Mouse (Mus musculus): Measurements from ENCODE around the gene Gm49384.

Gm49384 gene

GRCm38 (mm10) chr12:69207926-69208325 lies 3.9 kb upstream of the Gm49384 start:
- no peak for DNase-seq (ENCODE audit: low read depth in 1 of 2, low spot score in 2 of 2)

GRCm38 (mm10) chr12:69207396-69207795 lies 3.3 kb upstream of the Gm49384 start:
- no peak for DNase-seq (ENCODE audit: low read depth in 1 of 2, low spot score in 2 of 2)

- no peak for DNase-seq (ENCODE audit: low read depth in 1 of 2, low spot score in 2 of 2)
These were observed 5.1 kb downstream of the Gm49384 start for GRCm38 (mm10) chr12:69198985-69199384.

- DNase-seq (ENCODE audit: low read depth in 1 of 2, low spot score in 2 of 2), result no peak
These were observed 5.9 kb downstream of the Gm49384 start, which contains the start of gene Dnaaf2 for GRCm38 (mm10) chr12:69198164-69198535. Gene Dnaaf2 (minus strand): TSS chr12:69198429.

GRCm38 (mm10) chr12:69197378-69198163 lies 6.5 kb downstream of the Gm49384 start:
- peak in 1 of 2 experiments; percentile 41 for DNase-seq (ENCODE audit: low read depth in 1 of 2, low spot score in 2 of 2)

- DNase-seq (ENCODE audit: low read depth in 1 of 2, low spot score in 2 of 2), result peak in 1 of 2 experiments; percentile 34
These were observed 7.4 kb downstream of the Gm49384 start, which contains the start of gene Gm49383 for GRCm38 (mm10) chr12:69196444-69197377. Gene Gm49383 (minus strand): TSS chr12:69197104.

GRCm38 (mm10) chr12:69192637-69193036 lies 11.4 kb downstream of the Gm49384 start:
- DNase-seq (ENCODE audit: low read depth in 1 of 2, low spot score in 2 of 2), result no peak

- no peak for DNase-seq (ENCODE audit: low read depth in 1 of 2, low spot score in 2 of 2)
These were observed 12.7 kb downstream of the Gm49384 start for GRCm38 (mm10) chr12:69191396-69191795.

- no peak for DNase-seq (ENCODE audit: low read depth in 1 of 2, low spot score in 2 of 2)
These were observed 13.5 kb downstream of the Gm49384 start for GRCm38 (mm10) chr12:69190522-69190921.

DNA sequence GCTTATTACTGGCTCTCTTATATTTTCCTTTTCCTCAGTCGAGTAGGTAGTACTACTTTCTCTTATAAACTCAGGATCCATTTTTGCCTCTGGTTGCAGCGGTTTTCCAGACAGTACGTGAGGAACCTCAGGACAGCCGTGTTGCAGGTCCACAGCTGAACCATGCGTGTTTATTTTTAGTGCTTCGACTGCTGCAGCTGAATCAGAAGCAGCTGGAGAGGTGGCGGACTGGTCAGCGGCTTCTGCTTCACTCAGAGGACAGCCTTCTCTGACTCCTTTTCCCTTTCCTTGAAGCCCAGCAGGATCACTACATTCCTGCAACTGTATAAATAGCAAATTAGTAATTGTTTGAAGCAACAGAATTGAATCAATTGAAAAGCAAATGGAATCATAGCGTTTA lies 14.0 kb downstream of the Gm49384 start:
- DNase-seq (ENCODE audit: low read depth in 1 of 2, low spot score in 2 of 2), result no peak

DNA sequence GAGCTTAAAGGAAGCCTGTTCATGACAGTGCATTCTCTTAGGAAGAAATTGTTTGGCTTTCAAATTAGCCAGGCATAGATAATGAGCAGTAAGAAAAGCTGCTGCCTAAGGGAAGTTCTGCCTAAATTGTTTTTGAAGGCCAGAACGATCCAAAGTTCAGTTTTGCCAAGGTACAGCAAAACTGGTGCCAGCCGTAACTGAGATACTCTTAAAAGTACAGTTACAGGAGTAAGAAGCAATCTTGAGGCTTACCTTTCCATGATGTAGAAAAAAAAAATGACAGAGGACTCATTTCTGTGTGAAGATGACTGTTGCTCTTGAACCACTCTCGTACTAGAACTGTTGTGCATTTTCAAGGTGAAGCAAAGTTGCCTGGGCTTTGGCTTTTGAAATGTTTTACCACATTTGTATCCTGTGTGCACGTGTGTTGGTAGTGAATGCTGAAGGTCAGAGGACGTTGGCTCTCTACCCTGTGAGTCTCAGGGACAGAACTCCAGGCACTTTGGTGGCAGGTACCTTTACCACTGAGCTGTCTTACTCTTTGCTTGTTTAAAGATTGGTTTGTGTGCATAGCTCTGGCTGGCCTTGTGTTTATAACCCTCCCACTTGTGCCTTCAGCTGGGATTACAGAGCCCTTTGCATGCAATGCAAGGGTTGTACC lies 17.1 kb downstream of the Gm49384 start:
- no peak for DNase-seq (ENCODE audit: low read depth in 1 of 2, low spot score in 2 of 2)

DNA sequence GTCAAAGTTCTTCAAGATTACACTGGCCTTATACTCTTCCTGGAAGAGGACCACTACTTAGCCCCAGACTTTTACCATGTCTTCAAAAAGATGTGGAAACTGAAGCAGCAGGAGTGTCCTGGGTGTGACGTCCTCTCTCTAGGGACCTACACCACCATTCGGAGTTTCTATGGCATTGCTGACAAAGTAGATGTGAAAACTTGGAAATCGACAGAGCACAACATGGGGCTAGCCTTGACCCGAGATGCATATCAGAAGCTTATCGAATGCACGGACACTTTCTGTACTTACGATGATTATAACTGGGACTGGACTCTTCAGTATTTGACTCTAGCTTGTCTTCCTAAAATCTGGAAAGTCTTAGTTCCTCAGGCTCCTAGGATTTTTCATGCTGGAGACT lies 18.7 kb downstream of the Gm49384 start:
- DNase-seq (ENCODE audit: low read depth in 1 of 2, low spot score in 2 of 2), result no peak

DNA sequence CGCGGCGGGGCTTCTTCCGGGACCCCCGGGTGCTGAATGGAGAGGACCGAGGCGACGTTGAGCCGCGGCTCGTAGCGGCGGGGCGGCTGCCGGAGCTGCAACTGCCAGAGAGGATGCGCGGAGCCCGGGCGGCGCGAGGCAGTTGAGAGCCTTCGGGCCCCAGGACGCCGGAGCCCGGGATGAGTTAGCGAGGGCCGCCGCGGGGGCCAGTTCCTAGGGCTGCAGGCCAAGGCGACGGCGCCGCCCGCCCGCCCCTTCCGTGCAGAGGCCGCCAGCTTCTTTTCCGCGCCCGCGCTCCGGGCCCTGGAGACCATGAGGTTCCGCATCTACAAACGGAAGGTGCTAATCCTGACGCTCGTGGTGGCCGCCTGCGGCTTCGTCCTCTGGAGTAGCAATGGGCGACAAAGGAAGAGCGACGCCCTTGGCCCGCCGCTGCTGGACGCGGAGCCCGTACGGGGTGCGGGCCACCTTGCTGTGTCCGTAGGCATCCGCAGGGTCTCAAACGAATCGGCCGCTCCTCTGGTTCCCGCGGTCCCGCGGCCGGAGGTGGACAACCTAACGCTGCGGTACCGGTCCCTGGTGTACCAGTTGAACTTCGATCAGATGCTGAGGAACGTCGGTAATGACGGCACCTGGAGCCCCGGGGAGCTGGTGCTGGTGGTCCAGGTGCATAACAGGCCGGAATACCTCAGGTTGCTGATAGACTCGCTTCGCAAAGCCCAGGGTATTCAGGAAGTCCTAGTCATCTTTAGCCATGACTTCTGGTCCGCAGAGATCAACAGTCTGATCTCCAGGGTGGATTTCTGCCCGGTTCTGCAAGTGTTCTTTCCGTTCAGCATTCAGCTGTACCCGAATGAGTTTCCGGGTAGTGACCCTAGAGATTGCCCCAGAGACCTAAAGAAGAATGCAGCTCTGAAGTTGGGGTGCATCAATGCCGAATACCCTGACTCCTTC lies 19.4 kb downstream of the Gm49384 start:
- DNase-seq (ENCODE audit: low read depth in 1 of 2, low spot score in 2 of 2), result peak in 1 of 2 experiments; percentile 40

DNA sequence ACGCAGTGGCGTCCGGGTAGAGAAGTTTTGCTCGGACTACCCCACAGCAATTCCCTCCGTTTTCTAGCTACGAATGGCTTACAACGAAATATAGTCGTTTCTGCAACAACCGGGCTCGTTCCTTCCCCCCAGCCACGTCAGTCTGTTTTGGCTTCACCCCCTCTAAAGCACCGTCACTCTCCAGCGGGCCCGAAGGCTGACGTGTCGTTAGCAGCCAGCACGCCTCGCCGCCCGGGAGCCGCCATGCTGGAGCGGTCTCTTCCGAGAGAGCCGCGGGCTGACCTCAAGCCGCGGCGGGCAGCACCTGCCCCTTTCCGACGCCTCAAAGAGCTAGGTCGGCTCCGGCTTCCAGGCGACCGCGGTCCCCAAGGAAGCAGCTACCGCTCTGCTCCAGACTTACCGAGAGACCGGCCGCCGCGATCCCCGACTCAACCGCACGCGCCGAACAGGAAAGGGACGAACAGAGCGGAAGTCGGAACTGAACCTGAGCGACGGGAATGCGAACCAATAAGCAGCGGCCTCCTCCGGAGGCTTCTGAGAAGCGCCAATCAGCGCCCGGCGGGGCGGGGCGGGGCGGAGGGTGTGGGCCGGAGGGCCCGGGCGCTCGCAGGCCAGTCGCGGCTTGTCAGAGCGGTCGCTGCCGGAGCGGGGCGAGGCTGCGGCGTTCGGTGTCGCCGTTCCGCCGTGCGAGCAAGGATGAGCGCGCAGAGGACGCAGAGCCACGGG lies 20.3 kb downstream of the Gm49384 start, which contains the start of the genes Rpl36al and Mgat2:
Rpl36al (minus strand) TSS at position 501 of the 726 bp plus-strand sequence.
Mgat2 (plus strand) TSS at position 575 of the 726 bp plus-strand sequence.
- peak; percentile 89 to 94 for DNase-seq (ENCODE audit: low read depth in 1 of 2, low spot score in 2 of 2)

DNA sequence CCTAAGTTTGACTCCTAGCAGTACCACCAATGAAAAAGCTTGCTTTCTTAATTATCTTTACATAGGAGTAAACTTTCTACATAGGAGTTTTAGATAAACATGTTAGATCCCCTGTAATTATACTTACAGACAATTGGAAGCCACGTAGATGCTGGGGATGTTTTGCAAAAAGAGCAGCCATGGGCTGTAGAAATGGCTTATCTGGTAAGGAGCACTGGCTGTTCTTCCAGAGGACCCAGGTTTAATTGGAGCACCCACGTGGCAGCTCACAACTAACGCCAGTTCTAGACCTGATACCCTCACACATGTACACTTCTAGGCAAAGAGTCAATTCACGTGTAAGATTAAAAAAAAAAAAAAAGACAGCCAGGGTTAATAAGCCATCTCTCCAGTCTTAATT lies 22.3 kb downstream of the Gm49384 start:
- no peak for DNase-seq (ENCODE audit: low read depth in 1 of 2, low spot score in 2 of 2)

- DNase-seq (ENCODE audit: low read depth in 1 of 2, low spot score in 2 of 2), result no peak
These were observed 24.7 kb downstream of the Gm49384 start for GRCm38 (mm10) chr12:69179371-69179770.

- no peak for DNase-seq (ENCODE audit: low read depth in 1 of 2, low spot score in 2 of 2)
These were observed 26.5 kb downstream of the Gm49384 start for GRCm38 (mm10) chr12:69177526-69177925.

DNA sequence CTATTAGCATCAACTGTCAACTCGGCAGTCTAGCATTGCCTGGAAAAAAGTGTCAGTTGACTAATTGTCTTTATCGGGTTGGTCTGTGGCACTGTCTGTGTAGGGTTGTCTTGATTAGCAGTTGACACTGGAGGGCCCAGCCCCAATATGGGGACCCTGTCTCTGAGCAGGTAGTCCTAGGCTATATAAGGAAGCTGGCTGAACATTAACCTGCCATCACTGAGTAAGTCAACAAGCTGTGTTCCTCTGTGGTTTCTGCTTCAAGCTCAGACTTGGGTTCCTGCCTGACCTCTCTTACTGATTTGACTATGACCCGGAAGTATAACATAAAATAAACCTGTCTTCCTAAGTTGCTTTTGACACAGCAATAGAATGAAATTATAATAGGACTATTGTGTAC lies 28.1 kb downstream of the Gm49384 start:
- DNase-seq (ENCODE audit: low read depth in 1 of 2, low spot score in 2 of 2), result no peak

GRCm38 (mm10) chr12:69171307-69171706 lies 32.8 kb downstream of the Gm49384 start:
- no peak for DNase-seq (ENCODE audit: low read depth in 1 of 2, low spot score in 2 of 2)

Measured in monocyte, adult 2 months (primary cell).